Mouse (Mus musculus) retina, postnatal 7 days (tissue): ENCODE measurements around the gene Csdc2.

Source experiments
- DNase-seq: peaks from one replicate; pipeline ENCODE4 v3.0.0-alpha.2; 2012; ENCODE audit warnings: low read depth, low spot score

Gene Csdc2

DNA sequence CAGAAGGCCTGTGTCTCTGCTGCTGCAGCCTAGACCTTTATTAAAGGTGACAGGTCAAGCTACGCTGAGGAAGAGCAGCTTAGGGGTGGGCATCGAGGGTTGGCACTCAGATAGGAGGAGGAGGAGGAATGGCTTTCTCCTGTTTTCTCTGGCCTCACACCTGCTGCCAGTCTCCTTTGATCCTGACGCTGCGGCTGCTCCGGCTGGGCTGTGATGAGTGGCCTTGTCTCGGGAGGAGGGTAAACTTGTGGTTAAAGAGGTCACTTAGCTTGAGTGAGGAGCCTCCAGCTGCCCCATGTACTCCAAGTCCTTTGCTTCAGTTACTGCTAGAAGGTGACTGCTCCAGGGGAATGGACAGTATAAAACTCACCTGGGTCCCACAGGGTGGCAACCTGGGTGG, 57.4 kb downstream of the Csdc2 start:
- DNase-seq = no peak
